Mouse (Mus musculus): ENCODE data around the gene Atp10b.
"Not testable (repeated sequence)": the region's sequence is repeated elsewhere in the genome, so short reads cannot be mapped to it uniquely, and the experiment has no call there.

- not testable (repeated sequence) for TF ChIP-seq CTCF (IDR thresholded peaks at IDR 0.05; ENCODE audit: extremely low read depth, insufficient read depth, insufficient read length, insufficient replicate concordance); POLR2A (IDR thresholded peaks at IDR 0.05; ENCODE audit: low read depth, low read length)
These were observed 4.8 kb upstream of the Atp10b start for GRCm38 (mm10) chr11:43144882-43145281.
